Mouse (Mus musculus): ENCODE results near the gene Eri3. TPM values are rescaled to one million over a fixed set of nuclear protein-coding genes. Genes with fewer than 3 reads are reported as not detected.

Eri3 gene
- 77.5 and 79.4 TPM in 2 replicates for polyA plus RNA-seq (2015; fragmentation: Nextera tagmentation; extraction: Ambion mirVana)

DNA sequence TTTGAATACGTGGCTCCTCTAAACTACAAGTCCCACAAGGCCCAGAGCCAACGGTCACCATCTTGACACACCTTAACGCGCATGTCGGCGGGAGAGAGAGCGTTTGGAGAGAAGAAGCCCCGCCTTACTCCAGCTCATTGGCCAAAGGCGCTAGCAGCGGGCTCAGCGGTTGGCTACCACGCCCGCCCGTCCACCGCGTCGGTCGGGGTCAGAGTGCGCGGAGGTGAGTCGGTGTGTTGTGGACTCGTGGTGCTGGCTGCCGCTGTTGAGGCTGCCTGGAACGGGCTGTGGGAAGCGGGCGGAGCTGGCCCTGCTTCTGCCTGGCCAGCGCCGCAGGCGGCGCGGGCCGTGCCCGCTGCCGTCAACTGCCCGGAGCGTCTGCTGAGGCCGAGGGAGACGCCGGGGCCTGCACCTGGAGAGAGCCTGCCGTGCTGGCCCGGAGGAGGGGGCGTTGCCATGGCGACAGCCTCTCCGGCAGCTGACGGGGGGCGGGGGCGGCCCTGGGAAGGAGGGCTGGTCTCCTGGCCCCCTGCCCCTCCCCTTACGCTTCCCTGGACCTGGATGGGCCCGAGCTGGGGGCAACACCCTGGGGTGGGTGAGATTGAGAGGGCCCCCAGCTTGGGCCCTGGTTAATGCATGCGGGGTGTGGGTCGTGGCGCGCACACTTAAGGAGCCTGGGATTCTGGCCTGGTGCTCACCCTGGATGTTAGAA, at the start of gene Eri3:
Eri3 (plus strand) TSS at position 226 of the 712 bp plus-strand sequence.
- Histone ChIP-seq H3K4me3 (ENCODE audit: low read depth, low read length) (peak within 1 kb of the TSS; percentile 95), H3K27ac (replicated peaks) (peak within 1 kb of the TSS; percentile 83), H3K4me2 (replicated peaks; ENCODE audit: low read depth) (peak within 1 kb of the TSS; percentile 97), H3K4me1 (replicated peaks; ENCODE audit: control insufficient read depth, insufficient read depth) (peaks cover 6% of the 10 kb centered on the region; the same call in 1 of the 2 replicates), H3K9ac (ENCODE audit: low read length) (peak within 1 kb of the TSS; percentile 92), H3K36me3 (ENCODE audit: control insufficient read depth, insufficient read depth, low read length) (no peaks in the 10 kb centered on the region), H3K9me3 (ENCODE audit: control insufficient read depth, low read length) (no peaks in the 10 kb centered on the region), H3K27me3 (ENCODE audit: control insufficient read depth, insufficient read depth, low read length) (no peaks in the 10 kb centered on the region)
- peak; percentile 98 for DNase-seq (ENCODE audit: low spot score)
- under 1% methylated on average over 47 of the region's 53 CpGs for WGBS
- ATAC-seq (ENCODE audit: low FRiP score, low TSS enrichment), result peak; percentile 99
- no peak for TF ChIP-seq EP300 (optimal IDR thresholded peaks at IDR 0.05)
- TF ChIP-seq CTCF (IDR thresholded peaks at IDR 0.05; ENCODE audit: low read depth), result no peak

DNA sequence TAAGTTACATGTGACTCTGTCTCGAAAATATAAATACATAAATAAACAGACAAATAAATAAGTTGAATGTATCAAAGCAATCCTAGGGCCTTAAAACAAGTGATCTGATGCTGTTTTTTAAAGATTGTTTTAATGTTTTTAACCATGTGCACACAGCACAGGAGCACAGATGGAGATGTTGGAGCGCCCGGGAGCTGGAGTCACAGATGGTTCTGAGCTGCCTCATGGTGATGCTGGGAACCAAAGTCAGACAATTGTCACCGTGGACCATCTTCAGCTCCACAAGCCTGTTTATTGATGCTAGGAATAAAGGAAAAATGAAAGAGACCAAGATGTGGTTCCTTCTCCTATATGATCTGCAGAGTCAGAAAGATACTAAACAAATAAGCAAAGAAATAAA, 31.9 kb upstream of the Eri3 start:
- Histone ChIP-seq H3K36me3 (ENCODE audit: control insufficient read depth, insufficient read depth, low read length) (no peaks in the 10 kb centered on the region), H3K4me3 (ENCODE audit: low read depth, low read length) (no peak overlapping the region), H3K9me3 (ENCODE audit: control insufficient read depth, low read length) (no peaks in the 10 kb centered on the region), H3K27ac (replicated peaks) (no peak overlapping the region), H3K4me2 (replicated peaks; ENCODE audit: low read depth) (no peak overlapping the region), H3K27me3 (ENCODE audit: control insufficient read depth, insufficient read depth, low read length) (no peaks in the 10 kb centered on the region), H3K4me1 (replicated peaks; ENCODE audit: control insufficient read depth, insufficient read depth) (no peaks in the 10 kb centered on the region), H3K9ac (ENCODE audit: low read length) (no peak overlapping the region)
- DNase-seq (ENCODE audit: low spot score) (no peak), ATAC-seq (ENCODE audit: low FRiP score, low TSS enrichment) (no peak)
- 91% methylated on average over 4 of the region's 4 CpGs for WGBS
- TF ChIP-seq EP300 (optimal IDR thresholded peaks at IDR 0.05) (no peak), CTCF (IDR thresholded peaks at IDR 0.05; ENCODE audit: low read depth) (no peak)

DNA sequence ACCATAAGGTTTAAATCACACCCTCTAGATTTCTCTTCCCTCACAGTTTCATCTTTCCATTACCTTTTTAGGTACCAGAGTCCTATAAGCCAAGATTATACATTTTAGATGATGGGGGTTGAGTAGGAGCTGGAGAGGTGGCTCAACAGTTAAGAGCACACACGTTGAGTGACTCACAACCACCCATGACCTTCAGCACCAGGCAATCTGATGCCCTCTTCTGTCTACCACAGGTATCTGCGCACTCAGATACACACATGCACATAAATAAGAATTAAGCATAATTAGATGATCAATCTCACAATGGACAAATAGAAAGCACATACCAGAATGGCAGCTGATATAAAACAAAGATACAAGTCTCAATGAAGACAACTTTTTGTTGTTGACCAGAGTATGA, 28.8 kb upstream of the Eri3 start:
- no peak for TF ChIP-seq EP300 (optimal IDR thresholded peaks at IDR 0.05)
- peak; percentile 41 for TF ChIP-seq CTCF (IDR thresholded peaks at IDR 0.05; ENCODE audit: low read depth)
- DNase-seq (ENCODE audit: low spot score), result no peak
- Histone ChIP-seq H3K4me3 (ENCODE audit: low read depth, low read length) (no peak overlapping the region), H3K27ac (replicated peaks) (no peak overlapping the region), H3K9ac (ENCODE audit: low read length) (no peak overlapping the region), H3K9me3 (ENCODE audit: control insufficient read depth, low read length) (no peaks in the 10 kb centered on the region), H3K4me1 (replicated peaks; ENCODE audit: control insufficient read depth, insufficient read depth) (no peaks in the 10 kb centered on the region), H3K36me3 (ENCODE audit: control insufficient read depth, insufficient read depth, low read length) (no peaks in the 10 kb centered on the region), H3K27me3 (ENCODE audit: control insufficient read depth, insufficient read depth, low read length) (no peaks in the 10 kb centered on the region), H3K4me2 (replicated peaks; ENCODE audit: low read depth) (no peak overlapping the region)
- no peak for ATAC-seq (ENCODE audit: low FRiP score, low TSS enrichment)
- 62% methylated on average over 2 of the region's 2 CpGs for WGBS

DNA sequence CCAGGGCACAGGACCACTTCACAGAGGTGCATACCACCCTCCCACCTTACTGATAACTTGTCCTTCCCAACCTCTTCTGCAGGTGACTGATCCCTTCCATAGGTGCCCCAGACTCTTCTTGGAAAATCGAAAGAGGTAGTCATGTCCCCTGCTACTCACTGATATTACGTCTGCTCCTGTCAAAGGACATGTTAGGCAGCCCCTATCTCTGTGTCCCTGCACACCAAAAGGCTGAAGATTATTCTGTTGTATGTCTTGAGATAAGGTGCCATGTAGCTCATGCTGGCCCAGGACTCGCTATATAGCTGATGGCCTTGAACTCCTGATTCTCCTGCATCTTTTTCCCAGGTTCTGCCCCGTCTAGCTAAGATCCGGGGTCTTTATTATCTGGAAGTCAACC, 24.2 kb upstream of the Eri3 start:
- TF ChIP-seq CTCF (IDR thresholded peaks at IDR 0.05; ENCODE audit: low read depth) (no peak), EP300 (optimal IDR thresholded peaks at IDR 0.05) (no peak)
- no peak overlapping the region for H3K27ac ChIP-seq (replicated peaks)
- H3K9me3 ChIP-seq (ENCODE audit: control insufficient read depth, low read length), result no peaks in the 10 kb centered on the region
- no peak overlapping the region for H3K4me2 ChIP-seq (replicated peaks; ENCODE audit: low read depth)
- 88% methylated on average over 5 of the region's 5 CpGs for WGBS
- no peak overlapping the region for H3K9ac ChIP-seq (ENCODE audit: low read length)
- H3K4me3 ChIP-seq (ENCODE audit: low read depth, low read length), result no peak overlapping the region
- ATAC-seq (ENCODE audit: low FRiP score, low TSS enrichment), result no peak
- no peaks in the 10 kb centered on the region for H3K4me1 ChIP-seq (replicated peaks; ENCODE audit: control insufficient read depth, insufficient read depth)
- DNase-seq (ENCODE audit: low spot score), result no peak
- H3K36me3 ChIP-seq (ENCODE audit: control insufficient read depth, insufficient read depth, low read length), result no peaks in the 10 kb centered on the region
- H3K27me3 ChIP-seq (ENCODE audit: control insufficient read depth, insufficient read depth, low read length), result no peaks in the 10 kb centered on the region

DNA sequence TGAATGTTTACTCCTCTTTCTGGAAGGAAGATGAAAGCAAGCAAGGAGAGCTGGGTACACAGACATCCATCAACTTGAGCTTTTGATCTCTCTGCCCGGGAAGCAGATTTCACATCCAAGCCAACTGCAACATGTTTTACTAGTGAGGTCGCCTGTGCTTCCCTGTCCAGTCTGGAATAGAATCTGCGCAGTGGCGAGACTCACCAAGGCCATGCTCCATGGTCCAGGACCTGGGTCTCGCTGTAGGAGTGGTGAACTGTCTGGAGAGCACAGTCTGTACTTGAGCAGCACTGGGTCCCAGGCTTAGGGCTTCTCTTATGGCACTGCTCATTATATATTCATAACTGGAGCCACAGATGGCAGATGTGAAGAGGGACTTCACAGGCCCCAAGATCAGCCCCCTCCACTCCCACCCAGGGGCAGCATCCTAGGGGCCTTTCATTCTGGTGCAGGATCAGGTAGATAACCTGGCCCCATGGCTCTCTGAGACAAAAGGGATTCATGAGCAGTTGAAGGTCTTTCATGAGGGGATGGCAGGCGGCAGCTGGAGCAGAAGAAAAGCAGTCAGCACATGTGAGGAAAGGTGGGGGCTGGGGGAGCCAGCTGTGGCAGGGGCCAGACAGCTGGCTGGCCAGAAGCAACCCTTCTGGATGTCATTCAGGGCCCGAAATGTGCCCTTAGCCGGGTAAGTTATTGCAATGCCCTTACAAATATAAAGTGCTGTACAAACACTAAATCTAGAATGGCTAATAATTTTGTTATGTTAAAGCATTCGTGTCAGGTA, 22.9 kb upstream of the Eri3 start:
- DNase-seq (ENCODE audit: low spot score) (no peak), ATAC-seq (ENCODE audit: low FRiP score, low TSS enrichment) (no peak)
- WGBS, result 51% methylated on average over 9 of the region's 9 CpGs
- Histone ChIP-seq H3K9ac (ENCODE audit: low read length) (no peak overlapping the region), H3K9me3 (ENCODE audit: control insufficient read depth, low read length) (no peaks in the 10 kb centered on the region), H3K4me3 (ENCODE audit: low read depth, low read length) (no peak overlapping the region), H3K27ac (replicated peaks) (no peak overlapping the region), H3K27me3 (ENCODE audit: control insufficient read depth, insufficient read depth, low read length) (no peaks in the 10 kb centered on the region), H3K36me3 (ENCODE audit: control insufficient read depth, insufficient read depth, low read length) (no peaks in the 10 kb centered on the region), H3K4me1 (replicated peaks; ENCODE audit: control insufficient read depth, insufficient read depth) (no peaks in the 10 kb centered on the region), H3K4me2 (replicated peaks; ENCODE audit: low read depth) (no peak overlapping the region)
- TF ChIP-seq CTCF (IDR thresholded peaks at IDR 0.05; ENCODE audit: low read depth), result no peak
- TF ChIP-seq EP300 (optimal IDR thresholded peaks at IDR 0.05), result no peak

DNA sequence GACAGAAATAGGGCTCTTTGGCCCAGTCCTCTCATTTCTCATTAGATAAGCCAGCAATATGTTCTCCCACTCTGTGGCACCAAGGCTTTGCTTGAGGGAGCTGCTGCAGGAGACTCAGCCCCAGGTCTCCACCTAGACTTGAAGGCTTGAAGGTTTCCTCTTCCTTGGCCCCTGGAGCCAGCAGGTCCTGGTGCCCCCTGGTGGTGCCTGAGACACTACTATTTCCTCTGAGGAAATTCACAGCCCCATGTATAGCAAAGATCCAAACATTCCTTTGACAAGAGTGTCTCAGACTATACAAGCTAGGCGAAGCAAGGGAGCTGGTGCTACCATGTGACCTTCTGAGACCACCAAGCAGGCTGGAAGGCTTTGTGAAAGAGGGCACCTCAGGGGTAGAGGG, 22.2 kb upstream of the Eri3 start:
- ATAC-seq (ENCODE audit: low FRiP score, low TSS enrichment), result 0 out of 2 replicates have a peak, but pooled peaks have one; percentile 45
- WGBS, result 14% methylated on average over 1 of the region's 1 CpGs
- DNase-seq (ENCODE audit: low spot score), result peak; percentile 67

More for the DNA sequence above, 22.2 kb upstream of the Eri3 start:
- Histone ChIP-seq H3K4me3 (ENCODE audit: low read depth, low read length) (no peak overlapping the region), H3K4me2 (replicated peaks; ENCODE audit: low read depth) (no peak overlapping the region), H3K27me3 (ENCODE audit: control insufficient read depth, insufficient read depth, low read length) (no peaks in the 10 kb centered on the region), H3K4me1 (replicated peaks; ENCODE audit: control insufficient read depth, insufficient read depth) (no peaks in the 10 kb centered on the region), H3K9me3 (ENCODE audit: control insufficient read depth, low read length) (no peaks in the 10 kb centered on the region), H3K27ac (replicated peaks) (no peak overlapping the region), H3K9ac (ENCODE audit: low read length) (no peak overlapping the region), H3K36me3 (ENCODE audit: control insufficient read depth, insufficient read depth, low read length) (no peaks in the 10 kb centered on the region)
- TF ChIP-seq CTCF (IDR thresholded peaks at IDR 0.05; ENCODE audit: low read depth) (peak; percentile 88), EP300 (optimal IDR thresholded peaks at IDR 0.05) (no peak)

Data from stomach, postnatal 0 days (tissue).